Mouse (Mus musculus) lung, embryonic 14.5 days (tissue): ENCODE measurements at regions not wholly inside any gene's neighbourhood (a gene's known extent, or its start where the extent isn't known, plus 50 kb on each side); places are given as distances from the start of the nearest gene placed in this dataset.

Source experiments
- ATAC-seq: fragments of 200-750 bp; cut with Nextera tagmentation; 2 replicates; pipeline ENCODE4 v1.8.0; 2017; ENCODE audit warnings: mild to moderate bottlenecking, moderate TSS enrichment, moderate library complexity; ENCODE audit not compliant: insufficient read depth
- DNase-seq: peaks from one replicate; pipeline ENCODE4 v3.0.0-alpha.2; 2015
- H3K27ac ChIP-seq: fragments of 300-500 bp; sonication (generic); 2 replicates; pipeline ENCODE4 v1.5.1; 2014; ENCODE audit warnings: low read depth, mild to moderate bottlenecking, moderate library complexity
- H3K27me3 ChIP-seq: fragments of 300-500 bp; sonication (generic); 2 replicates; pipeline ENCODE4 v1.6.1; 2014; ENCODE audit warnings: low read length, control low read depth; ENCODE audit not compliant: insufficient read depth
- H3K36me3 ChIP-seq: fragments of 300-500 bp; sonication (generic); 2 replicates; pipeline ENCODE4 v1.6.1; 2014; ENCODE audit warnings: control low read depth; ENCODE audit not compliant: insufficient read depth
- H3K4me1 ChIP-seq: fragments of 300-500 bp; sonication (generic); 2 replicates; pipeline ENCODE4 v1.6.1; 2014; ENCODE audit warnings: antibody characterized with exemption, control low read depth; ENCODE audit not compliant: insufficient read depth
- H3K4me2 ChIP-seq: fragments of 300-500 bp; sonication (generic); 2 replicates; pipeline ENCODE4 v1.6.1; 2014; ENCODE audit warnings: mild to moderate bottlenecking
- H3K4me3 ChIP-seq: fragments of 300-500 bp; sonication (generic); 2 replicates; pipeline ENCODE4 v1.5.1; 2014; ENCODE audit warnings: low read depth, low read length
- H3K9ac ChIP-seq: fragments of 300-500 bp; sonication (generic); 2 replicates; pipeline ENCODE4 v1.6.1; 2014
- H3K9me3 ChIP-seq: fragments of 300-500 bp; sonication (generic); 2 replicates; pipeline ENCODE4 v1.6.1; 2016; ENCODE audit warnings: low read depth, low read length, control low read depth
- CTCF ChIP-seq: IDR thresholded peaks from 2 replicates; pipeline ENCODE4 v1.5.1; 2016; ENCODE audit warnings: antibody characterized with exemption, low read depth
- WGBS: fragments of 180-500 bp; shearing (Covaris S2); extraction: QIAGEN DNeasy Blood & Tissue Kit; methylation state at CpG from one replicate; pipeline ENCODE4 v1.1.7; 2014; 5-methylcytosine and 5-hydroxymethylcytosine counted together

GRCm38 (mm10) chr10:19177414-19177813 lies 162.0 kb upstream of the Tnfaip3 start:
- H3K4me1 ChIP-seq: no peaks in the 10 kb centered on the region
- H3K27me3 ChIP-seq: no peaks in the 10 kb centered on the region
- no peaks in the 10 kb centered on the region for H3K36me3 ChIP-seq
- ATAC-seq: peak; percentile 41; the same call in 1 of the 2 replicates
- H3K4me3 ChIP-seq: no peak overlapping the region
- H3K9me3 ChIP-seq: peaks cover 3% of the 10 kb centered on the region; the same call in 1 of the 2 replicates
- 37% methylated on average over 2 of the region's 2 CpGs for WGBS
- peak; percentile 52 for DNase-seq
- no peak overlapping the region for H3K27ac ChIP-seq
- H3K9ac ChIP-seq: no peak overlapping the region
- TF ChIP-seq CTCF: no peak
- H3K4me2 ChIP-seq: no peak overlapping the region

GRCm38 (mm10) chr10:19176249-19176648 lies 160.8 kb upstream of the Tnfaip3 start:
- ATAC-seq: no peak

DNA sequence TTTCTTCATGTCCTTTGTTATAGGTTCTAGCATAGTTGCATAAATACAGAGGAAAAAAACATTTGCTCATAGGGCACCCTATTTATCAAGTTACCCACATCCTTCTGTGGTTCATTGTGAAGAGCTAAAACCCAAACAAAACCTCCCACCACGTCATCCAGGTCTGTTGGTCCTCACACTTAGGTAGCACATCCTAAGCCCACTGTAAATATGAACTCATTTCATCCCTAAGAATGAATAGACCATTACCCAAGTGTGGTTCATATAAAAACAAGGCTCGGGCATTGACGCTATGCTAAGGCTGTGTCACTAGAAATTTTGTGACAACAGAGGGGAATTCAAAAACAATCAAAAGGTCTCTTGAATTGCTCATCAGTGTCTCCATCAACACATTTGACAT lies 156.4 kb upstream of the Tnfaip3 start:
- peaks cover 3% of the 10 kb centered on the region; the same call in 1 of the 2 replicates for H3K9me3 ChIP-seq
- H3K4me3 ChIP-seq: no peak overlapping the region
- ATAC-seq (no peak), DNase-seq (no peak)
- no peak overlapping the region for H3K9ac ChIP-seq
- no peak for TF ChIP-seq CTCF
- no peak overlapping the region for H3K4me2 ChIP-seq
- H3K27ac ChIP-seq: no peak overlapping the region
- no peaks in the 10 kb centered on the region for H3K27me3 ChIP-seq
- H3K4me1 ChIP-seq: no peaks in the 10 kb centered on the region; the same call in 1 of the 2 replicates
- 65% methylated on average over 3 of the region's 3 CpGs for WGBS
- H3K36me3 ChIP-seq: no peaks in the 10 kb centered on the region

More at GRCm38 (mm10) chr10:19176249-19176648, 160.8 kb upstream of the Tnfaip3 start:
- Histone ChIP-seq H3K4me3 (no peak overlapping the region), H3K36me3 (no peaks in the 10 kb centered on the region), H3K4me1 (no peaks in the 10 kb centered on the region), H3K27ac (no peak overlapping the region), H3K27me3 (no peaks in the 10 kb centered on the region), H3K9ac (no peak overlapping the region), H3K9me3 (peaks cover 3% of the 10 kb centered on the region; the same call in 1 of the 2 replicates), H3K4me2 (no peak overlapping the region)
- TF ChIP-seq CTCF: no peak
- 56% methylated on average over 3 of the region's 3 CpGs for WGBS
- DNase-seq: no peak

DNA sequence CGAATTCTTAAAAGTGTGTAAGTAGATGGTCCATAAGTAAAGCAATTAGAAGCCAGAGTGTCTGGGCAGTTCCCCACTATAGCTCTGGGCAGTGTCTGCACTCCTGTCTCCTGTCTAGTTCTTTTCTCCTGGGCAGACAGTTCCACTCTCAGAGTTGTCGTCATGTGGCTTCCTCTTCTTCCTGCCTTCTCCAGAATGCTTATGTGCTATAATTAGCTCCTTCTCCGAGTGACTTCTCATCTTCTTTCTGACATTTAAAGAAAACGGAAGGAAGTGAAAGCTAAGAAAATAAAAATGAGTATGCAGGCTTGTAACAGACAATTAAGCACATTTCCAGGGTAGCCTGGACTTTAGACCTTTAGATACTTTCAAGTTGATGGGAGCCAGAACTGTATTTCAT lies 155.1 kb upstream of the Tnfaip3 start:
- WGBS: 47% methylated on average over 4 of the region's 4 CpGs
- Histone ChIP-seq H3K4me3 (no peak overlapping the region), H3K4me2 (no peak overlapping the region), H3K9ac (no peak overlapping the region), H3K4me1 (no peaks in the 10 kb centered on the region; the same call in 1 of the 2 replicates), H3K27me3 (no peaks in the 10 kb centered on the region), H3K9me3 (peaks cover 3% of the 10 kb centered on the region; the same call in 1 of the 2 replicates), H3K36me3 (no peaks in the 10 kb centered on the region), H3K27ac (no peak overlapping the region)
- no peak for TF ChIP-seq CTCF
- DNase-seq: peak; percentile 25
- no peak for ATAC-seq

DNA sequence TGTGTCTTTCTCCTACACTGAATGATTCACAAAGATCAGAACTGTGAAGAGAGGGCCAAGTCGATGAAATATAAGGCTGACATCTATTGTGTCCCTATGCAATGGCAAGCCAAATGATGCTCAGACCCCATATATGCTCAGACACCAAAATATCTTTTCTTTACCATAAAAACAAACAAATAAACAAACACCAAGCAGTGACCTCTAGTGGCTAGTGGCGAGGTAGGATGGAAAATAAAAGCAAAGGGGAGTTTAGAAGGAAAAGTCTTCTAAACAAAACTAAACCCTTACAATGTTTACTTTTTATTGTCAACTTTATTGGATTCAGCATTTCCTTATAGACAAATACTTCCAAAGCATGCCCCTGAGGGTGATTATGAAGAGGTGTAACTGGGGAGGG lies 153.8 kb upstream of the Tnfaip3 start:
- Histone ChIP-seq H3K4me3 (no peak overlapping the region), H3K36me3 (no peaks in the 10 kb centered on the region), H3K27me3 (no peaks in the 10 kb centered on the region), H3K9ac (no peak overlapping the region), H3K9me3 (no peaks in the 10 kb centered on the region), H3K4me1 (no peaks in the 10 kb centered on the region; the same call in 1 of the 2 replicates), H3K4me2 (no peak overlapping the region), H3K27ac (no peak overlapping the region)
- no peak for ATAC-seq
- WGBS: 64% methylated on average over 2 of the region's 2 CpGs
- no peak for TF ChIP-seq CTCF
- DNase-seq: no peak

- no peaks in the 10 kb centered on the region for H3K9me3 ChIP-seq
- ATAC-seq (no peak), DNase-seq (no peak)
- no peaks in the 10 kb centered on the region for H3K27me3 ChIP-seq
- no peak for TF ChIP-seq CTCF
- H3K9ac ChIP-seq: no peak overlapping the region
- H3K27ac ChIP-seq: no peak overlapping the region
- no peak overlapping the region for H3K4me3 ChIP-seq
- no peak overlapping the region for H3K4me2 ChIP-seq
- H3K36me3 ChIP-seq: no peaks in the 10 kb centered on the region
- H3K4me1 ChIP-seq: no peaks in the 10 kb centered on the region; the same call in 1 of the 2 replicates
- WGBS: 78% methylated on average over 5 of the region's 5 CpGs
Observed at GRCm38 (mm10) chr10:19168362-19168761, 152.9 kb upstream of the Tnfaip3 start.

- peak overlapping the region; percentile 29 for H3K4me2 ChIP-seq
- DNase-seq: peak; percentile 61
- peak; percentile 95 for ATAC-seq
- H3K4me3 ChIP-seq: no peak overlapping the region
- no peaks in the 10 kb centered on the region for H3K9me3 ChIP-seq
- 34% methylated on average over 8 of the region's 8 CpGs for WGBS
- no peaks in the 10 kb centered on the region for H3K27me3 ChIP-seq
- no peaks in the 10 kb centered on the region; the same call in 1 of the 2 replicates for H3K4me1 ChIP-seq
- H3K36me3 ChIP-seq: no peaks in the 10 kb centered on the region
- TF ChIP-seq CTCF: no peak
- no peak overlapping the region for H3K27ac ChIP-seq
- H3K9ac ChIP-seq: no peak overlapping the region
Observed at GRCm38 (mm10) chr10:19167641-19168271, 152.3 kb upstream of the Tnfaip3 start.
